Mouse (Mus musculus) spleen, postnatal 14 days (tissue): ENCODE data around the gene Usp37.
"Not testable (repeated sequence)": the region's sequence is repeated elsewhere in the genome, so short reads cannot be mapped to it uniquely, and the experiment has no call there.

Source experiments
- DNase-seq, 2 experiments: peaks; one replicate each; pipeline ENCODE4 v3.0.0; 2021 to 2022; ENCODE audit warnings: low spot score in 2 of 2

Gene Usp37

GRCm38 (mm10) chr1:74397268-74397918 lies 146.7 kb downstream of the Usp37 start:
- peak; percentile 95 to 97 for DNase-seq

DNA sequence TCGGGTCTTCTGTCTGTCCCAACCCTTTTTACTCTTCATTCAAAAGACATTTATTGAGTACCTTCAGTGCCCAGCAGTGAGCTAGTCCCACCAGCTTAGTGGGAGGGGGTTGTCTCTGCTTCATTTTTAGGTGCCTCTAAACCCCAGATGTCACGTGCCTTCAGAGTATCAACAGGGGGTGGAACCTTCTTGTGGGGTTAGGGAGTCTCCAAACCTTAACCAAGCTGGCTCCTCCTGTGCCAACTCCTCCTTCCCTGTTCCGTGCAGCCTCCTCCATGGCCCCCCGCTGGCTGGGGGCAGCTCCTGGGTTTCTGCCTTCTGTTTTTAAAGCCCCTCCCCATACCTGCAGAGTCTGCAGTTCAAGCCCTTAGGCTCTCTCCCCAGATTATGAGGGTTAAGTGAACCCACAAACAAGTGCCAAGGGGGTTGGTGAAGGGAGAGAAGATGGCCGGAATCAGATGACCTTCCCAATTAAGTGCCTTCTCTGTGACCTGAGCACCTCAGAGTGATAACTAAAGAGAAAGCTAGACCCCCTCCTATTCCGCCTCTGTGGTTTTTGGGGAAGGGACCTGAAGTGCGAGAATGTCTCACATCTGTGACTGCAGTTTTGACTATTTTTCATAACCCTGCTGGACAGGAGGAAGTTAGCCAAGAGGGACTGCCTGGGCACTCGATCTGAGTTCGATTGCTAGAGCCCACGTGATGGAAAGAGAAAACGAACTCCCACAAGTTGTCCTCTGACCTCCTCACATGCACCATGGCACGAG lies 147.4 kb downstream of the Usp37 start:
- not testable (repeated sequence) for DNase-seq

- DNase-seq = no peak
These were observed 148.8 kb downstream of the Usp37 start for GRCm38 (mm10) chr1:74395290-74395689.

DNA sequence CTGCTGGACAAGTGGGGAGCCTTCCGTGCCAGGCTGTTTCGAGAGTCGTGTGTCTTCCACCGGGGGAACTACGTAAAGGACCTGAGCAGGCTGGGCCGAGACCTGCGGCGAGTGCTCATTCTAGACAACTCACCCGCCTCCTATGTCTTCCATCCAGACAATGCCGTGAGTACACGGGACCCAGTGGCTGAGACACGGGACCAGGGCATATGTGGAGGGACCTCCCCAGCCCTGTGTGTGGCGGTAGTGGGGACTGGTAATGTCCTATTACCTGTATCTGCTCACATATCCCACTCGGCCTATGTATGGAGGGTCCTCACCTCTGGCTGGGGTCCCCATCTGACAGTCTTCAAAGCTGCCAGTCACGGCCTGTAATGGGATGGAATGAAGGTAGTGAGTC lies 149.2 kb downstream of the Usp37 start:
- no peak for DNase-seq

DNA sequence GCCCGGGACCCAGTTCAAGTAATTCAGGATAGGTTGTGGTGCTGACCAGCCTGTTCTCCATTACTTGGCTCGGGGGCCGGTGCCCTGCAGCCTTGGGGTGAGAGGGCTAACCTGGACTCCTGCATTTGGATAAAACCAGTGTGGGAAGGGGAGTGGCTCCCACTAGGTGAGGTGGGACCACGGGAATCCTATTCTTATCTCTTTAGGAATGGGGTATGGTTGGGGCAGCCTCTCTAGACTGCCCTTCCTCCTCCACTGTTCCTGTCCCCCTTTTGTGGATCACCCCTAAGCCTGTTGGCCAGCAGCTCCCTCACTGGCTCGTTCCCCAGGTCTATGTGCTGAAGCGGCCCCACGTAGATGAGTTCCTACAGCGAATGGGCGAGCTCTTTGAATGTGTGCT lies 149.8 kb downstream of the Usp37 start:
- DNase-seq = no peak

GRCm38 (mm10) chr1:74393697-74394096 lies 150.4 kb downstream of the Usp37 start:
- DNase-seq = no peak

DNA sequence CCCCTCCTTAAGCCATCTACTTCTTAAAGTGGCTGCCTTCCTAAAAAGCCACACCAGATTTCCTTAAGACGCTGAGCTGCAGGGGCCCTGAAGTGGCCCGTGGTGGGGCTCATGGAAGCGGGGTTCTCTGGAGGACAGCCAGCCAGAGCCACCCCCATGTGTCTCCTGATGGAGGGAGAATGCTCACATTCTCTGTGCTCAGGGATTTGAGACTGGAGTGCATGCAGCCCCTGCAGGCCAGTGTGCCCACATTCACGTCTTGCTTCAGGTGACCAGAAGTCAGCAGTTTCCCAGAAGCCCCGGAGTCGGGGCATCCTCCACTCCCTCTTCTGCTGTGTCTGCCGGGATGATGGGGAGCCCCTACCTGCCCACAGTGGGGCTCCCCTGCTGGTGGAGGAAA lies 151.1 kb downstream of the Usp37 start:
- DNase-seq = no peak

DNA sequence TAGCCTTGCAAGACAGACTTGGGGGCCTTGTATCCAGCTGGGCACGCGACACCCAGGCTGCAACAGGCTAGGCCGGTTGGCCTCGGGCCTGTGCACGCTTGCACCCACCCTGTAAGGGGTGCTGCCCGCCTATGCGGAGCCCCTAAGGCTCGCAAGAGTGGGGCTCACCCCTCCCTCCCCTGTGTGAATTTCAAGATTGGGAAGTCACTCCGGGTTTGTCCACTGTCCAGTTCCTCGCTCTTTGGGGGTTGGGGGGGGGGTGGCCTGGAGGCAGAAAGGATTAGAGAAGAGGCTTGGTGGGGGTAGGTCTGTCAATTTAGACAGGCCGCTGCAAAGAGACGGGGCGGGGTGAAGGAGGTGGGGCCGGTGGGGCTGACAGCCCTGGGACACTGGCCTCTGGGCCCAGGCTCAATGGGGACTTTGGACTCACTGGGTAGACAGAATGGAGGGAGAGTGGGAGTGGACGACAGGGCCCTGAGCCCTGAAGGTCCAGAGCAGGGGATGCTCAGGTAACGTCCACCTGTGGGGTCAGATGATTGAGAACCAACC lies 151.6 kb downstream of the Usp37 start:
- no peak for DNase-seq

- peak; percentile 65 to 68 for DNase-seq
These were observed 152.1 kb downstream of the Usp37 start for GRCm38 (mm10) chr1:74391844-74392441.

GRCm38 (mm10) chr1:74390924-74391748 lies 152.9 kb downstream of the Usp37 start, which contains the start of gene Ctdsp1:
Gene Ctdsp1, plus strand, starts transcription at chr1:74391509.
- peak; percentile 86 to 94 for DNase-seq

GRCm38 (mm10) chr1:74390287-74390906 lies 153.7 kb downstream of the Usp37 start:
- peak; percentile 59 to 75 for DNase-seq

- DNase-seq = peak; percentile 37 to 47
These were observed 154.2 kb downstream of the Usp37 start for GRCm38 (mm10) chr1:74389831-74390286.

DNA sequence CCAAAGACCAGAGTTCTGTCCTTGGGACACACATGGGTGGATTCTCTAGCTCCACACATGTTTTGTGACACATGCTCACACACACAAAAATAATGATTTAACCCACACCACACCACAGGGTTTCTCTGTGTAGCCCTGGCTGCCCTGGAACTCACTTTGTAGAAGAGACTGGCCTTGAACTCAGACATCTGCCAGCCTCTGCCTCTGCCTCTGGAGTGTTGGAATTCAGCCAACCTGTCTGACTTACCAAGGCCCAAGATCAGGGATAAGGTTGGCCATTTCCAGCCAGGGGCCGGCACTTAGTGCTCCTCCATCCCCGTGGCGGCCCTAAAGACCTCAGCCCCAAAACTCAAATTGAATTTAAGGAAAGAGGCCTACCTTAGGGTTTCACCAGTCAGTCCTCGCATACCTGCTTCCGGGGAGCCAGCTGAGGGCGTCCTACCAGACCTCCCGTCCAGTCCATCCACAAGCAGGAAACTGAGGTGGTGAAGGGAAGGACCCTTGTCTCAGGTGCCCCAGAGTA lies 155.6 kb downstream of the Usp37 start:
- no peak for DNase-seq

GRCm38 (mm10) chr1:74387386-74387988 lies 156.6 kb downstream of the Usp37 start:
- DNase-seq = no peak

DNA sequence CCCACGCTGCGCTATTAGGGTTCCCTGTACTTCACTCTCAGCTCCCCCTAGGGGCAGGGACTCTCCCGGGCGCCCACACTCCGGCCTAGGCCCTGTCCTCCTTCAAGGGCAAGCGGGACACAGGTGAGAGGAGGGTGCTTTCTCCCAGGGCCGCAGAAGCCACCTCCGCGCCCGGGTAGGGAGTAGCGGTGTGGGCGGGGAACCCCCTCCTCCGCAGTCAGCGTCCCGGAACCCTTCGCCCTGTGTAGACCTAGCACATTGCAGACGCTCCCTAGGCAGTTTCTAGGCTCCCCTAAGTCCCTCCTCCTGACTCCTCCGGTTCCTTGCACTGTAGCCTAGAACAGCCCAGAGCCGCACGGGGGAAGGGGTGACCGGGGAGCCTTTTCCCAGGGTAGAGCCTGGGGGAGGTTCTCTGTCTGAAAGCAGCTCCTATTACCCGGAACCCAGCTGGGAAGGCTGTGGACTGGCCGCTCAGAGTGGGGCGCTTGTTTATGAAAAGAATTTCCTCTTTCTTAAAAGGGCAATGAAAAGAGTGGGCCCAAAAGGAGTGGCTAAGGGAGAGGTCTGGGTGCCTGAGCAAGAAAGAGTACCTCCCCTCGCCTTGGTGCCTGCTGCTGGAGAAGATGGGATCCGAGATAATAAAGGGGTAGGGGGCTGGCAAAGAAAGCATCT lies 157.2 kb downstream of the Usp37 start:
- peak; percentile 88 to 93 for DNase-seq

- DNase-seq = no peak
These were observed 157.7 kb downstream of the Usp37 start for GRCm38 (mm10) chr1:74386363-74386713.

GRCm38 (mm10) chr1:74385531-74385930 lies 158.6 kb downstream of the Usp37 start:
- DNase-seq = no peak
